Mouse (Mus musculus) brain, adult 2 months (tissue): ENCODE measurements around the gene Zmpste24.

Experiments used
- DNase-seq: peaks from one replicate; pipeline ENCODE4 v3.0.0; 2011; ENCODE audit warnings: low read depth, low spot score

Zmpste24 gene

DNA sequence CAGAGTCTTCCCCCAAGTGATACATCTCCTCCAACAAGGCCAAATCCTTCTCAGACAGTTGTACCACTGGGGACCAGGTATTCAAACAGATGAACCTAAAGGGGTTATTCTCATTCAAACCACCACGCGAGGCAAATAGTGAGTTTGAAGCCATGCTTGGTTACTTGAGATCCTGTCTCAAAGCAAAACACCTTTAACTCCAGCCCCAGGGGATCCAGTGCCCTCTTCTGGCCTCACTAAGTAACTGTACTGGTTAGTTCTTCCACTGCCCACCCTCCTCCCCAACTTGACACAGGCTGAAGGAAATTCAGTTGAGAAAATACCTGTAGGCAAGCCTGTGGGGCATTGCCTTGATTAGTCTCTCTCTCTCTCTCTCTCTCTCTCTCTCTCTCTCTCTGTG is 65.0 kb downstream of the Zmpste24 start:
- DNase-seq, result peak; percentile 58

- no peak for DNase-seq
These were observed 66.6 kb downstream of the Zmpste24 start for GRCm38 (mm10) chr4:121031440-121031839.

DNA sequence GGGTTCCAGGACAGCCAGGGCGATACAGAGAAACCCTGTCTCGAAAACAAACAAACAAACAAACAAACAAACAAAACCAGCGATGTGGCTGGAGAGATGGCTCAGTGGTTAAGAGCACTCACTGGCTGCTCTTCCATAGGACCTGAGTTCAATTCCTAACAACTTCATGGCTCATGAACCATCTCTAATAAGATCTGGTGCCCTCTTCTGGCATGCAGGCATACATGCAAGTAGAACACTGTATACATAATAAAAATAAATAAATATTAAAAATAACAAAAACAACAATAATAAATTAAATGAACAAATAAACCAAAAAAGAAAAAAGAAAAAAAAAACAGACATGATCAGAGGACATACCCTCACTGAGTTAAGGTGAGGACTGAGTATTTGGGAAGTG is 68.4 kb downstream of the Zmpste24 start:
- DNase-seq, result no peak

DNA sequence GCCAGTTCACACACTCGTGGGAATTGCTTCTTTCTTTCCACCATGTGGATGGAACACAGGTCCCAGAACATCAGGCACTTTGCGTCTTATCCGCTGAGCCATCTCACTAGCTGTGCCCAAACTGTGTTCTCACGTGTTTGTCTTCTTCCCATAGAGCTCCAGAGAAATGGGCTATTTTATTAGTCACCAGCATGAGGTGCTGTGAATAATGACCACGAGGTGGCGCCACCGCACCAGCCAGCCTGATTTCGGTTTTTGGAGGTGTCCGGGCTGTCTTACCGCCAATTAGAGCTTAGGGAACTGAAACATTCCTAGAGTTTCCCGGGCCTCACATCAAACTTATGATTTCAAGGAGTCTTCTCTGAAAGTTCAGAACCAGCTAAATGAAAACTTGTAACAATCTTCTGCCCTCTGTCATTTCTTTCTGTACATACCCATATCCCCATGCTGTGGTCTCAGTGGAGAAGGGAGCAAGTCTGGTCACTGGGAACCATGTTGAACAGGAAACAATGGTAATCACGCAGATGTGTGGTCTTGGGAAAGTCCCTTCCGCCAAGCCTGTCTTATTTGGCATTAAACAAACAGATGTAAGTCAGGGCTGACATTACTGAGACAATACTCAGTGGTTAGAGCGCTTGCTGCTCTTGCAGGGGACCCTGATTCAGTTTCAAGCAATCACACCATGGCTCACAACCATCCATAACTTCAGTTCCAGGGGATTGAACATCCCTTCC is 69.2 kb downstream of the Zmpste24 start:
- peak; percentile 66 for DNase-seq

DNA sequence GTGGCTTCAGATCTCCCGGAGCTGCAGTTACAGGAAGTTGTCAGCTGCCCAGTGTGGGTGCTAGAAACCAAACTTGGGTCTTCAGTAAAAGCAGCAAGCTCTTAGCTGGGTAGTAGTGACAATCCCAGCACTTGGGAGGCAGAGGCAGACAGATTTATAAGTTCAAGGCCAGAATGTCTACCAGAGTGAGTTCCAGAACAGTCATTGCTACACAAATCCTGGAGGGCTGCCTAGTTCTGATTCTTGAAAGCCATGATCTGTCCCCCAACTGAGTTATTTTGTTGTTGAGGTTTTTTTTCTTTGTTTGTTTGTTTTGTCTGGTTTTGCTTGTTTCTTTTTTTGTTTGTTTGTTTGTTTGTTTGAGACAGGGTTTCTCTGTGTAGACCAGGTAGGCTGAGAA is 69.9 kb downstream of the Zmpste24 start:
- no peak for DNase-seq

GRCm38 (mm10) chr4:121025681-121026080 is 72.4 kb downstream of the Zmpste24 start:
- no peak for DNase-seq

DNA sequence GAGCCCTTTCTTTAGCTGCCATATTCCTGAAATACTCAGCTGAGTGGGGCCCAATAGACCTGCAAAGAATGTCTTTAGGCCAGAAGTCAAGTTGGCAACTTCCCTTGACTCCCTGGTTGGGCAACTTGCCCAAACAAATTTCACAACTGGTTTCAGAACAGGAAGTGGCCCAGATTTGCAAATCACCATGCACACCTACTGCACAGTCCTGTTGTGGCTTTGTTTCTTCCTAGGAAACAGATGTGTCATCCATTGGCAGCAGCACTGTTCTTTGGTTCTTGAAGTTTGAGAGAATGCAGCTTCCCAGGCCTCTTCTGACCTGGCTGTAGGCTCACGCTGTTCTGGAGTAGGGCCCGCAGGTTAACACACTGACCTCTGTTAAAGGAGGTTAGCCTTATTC is 74.1 kb downstream of the Zmpste24 start:
- DNase-seq, result peak; percentile 52

- no peak for DNase-seq
These were observed 74.6 kb downstream of the Zmpste24 start for GRCm38 (mm10) chr4:121023464-121023863.

GRCm38 (mm10) chr4:121021911-121022310 is 76.1 kb downstream of the Zmpste24 start:
- DNase-seq, result no peak

DNA sequence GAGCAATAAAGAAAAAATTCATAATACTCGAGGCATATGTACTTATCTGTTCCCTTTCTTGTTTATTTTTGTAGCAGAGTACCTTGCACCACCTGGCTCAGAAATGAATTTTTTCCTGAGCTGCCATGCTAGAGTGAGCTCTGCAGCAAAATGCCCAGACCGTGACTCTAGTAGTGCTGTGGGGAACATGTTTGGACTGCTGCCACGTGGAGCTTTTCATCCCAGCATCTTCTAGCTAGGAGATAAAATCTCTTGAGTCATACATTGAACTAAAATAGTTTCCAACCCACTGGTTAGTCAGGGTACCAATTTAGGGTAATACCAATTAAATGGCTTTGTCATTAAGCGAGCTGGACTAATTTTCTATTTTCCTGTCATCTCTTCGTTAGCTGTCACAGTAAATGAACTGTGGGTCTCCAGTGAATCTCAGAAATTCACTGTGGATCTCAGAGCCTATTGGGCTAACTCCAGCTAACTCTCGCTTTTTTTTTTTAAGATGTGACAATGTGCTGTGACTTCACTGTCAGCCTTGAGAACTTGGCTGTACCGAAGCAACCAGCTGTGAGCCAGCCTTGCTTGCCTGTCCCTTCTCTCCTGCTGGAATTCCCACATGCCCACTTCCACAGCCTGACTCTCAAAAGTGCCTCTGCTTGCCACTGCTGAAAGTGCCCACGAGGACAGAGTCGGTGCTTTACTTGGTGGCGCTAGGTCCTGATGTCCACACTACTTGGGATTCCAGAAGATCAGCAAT is 77.8 kb downstream of the Zmpste24 start:
- DNase-seq, result peak; percentile 89

DNA sequence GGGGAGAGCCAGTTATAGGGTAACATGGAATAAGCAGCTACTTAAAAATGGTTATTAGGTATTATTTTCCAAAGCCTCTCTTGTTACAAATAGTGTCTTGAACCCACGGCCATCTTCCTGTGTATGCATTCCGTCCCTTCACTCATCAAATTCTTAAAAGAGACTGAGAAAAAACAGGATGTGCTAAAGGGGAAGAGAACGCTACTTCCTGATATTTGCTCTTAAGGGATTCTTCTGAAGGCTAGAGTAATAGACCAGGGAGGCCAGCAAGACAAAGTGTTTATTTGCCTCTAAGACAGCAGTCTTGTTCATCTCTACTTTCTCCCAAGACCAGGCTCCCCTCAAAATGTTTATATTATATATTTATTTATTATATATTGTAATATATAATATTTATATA is 79.8 kb downstream of the Zmpste24 start:
- no peak for DNase-seq

GRCm38 (mm10) chr4:121016928-121017657 is 80.9 kb downstream of the Zmpste24 start, which contains the start of gene Smap2:
Smap2 (minus strand) TSS chr4:121017247.
- peak; percentile 98 for DNase-seq

DNA sequence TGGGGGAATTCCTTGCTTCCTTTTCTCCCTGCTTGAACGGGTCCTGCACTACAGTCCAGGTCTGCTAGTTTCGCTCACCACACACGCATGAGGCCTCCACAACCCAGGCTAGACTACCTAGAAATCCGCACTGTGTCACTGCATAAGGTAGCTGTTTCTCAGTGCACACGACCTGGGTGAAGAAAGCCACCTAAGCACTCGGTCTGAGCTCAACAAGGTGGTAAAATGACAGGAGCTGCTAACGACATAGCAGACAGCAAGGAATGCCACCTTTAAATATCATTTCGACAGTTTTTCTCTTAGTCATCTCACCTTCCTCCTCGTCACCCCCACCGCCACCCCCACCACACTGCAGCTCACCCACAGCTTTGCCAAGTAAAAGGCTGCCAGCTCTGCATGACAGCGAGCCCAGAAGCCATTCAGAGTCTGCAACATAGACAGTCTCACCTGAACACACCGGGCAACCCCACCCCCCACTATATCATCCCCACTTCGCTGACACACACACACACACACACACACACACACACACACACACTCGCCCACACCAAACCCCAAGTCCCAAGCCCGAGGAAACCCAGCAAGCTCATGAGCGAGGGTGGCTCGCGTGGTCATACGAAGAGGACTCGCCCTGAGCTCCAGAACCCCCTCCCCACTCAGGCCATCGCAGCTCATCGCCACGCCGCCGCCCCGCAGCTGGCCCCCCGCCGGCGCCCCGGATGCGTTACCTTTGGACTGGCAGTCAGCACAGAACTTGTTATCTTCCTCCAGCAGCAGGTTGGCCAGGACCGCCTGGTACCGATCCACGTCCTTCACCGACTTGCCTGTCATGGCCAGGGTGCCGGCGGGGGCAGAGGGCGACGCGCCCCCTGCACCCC is 81.8 kb downstream of the Zmpste24 start:
- peak; percentile 89 for DNase-seq

- DNase-seq, result no peak
These were observed 82.8 kb downstream of the Zmpste24 start for GRCm38 (mm10) chr4:121015268-121015659.

DNA sequence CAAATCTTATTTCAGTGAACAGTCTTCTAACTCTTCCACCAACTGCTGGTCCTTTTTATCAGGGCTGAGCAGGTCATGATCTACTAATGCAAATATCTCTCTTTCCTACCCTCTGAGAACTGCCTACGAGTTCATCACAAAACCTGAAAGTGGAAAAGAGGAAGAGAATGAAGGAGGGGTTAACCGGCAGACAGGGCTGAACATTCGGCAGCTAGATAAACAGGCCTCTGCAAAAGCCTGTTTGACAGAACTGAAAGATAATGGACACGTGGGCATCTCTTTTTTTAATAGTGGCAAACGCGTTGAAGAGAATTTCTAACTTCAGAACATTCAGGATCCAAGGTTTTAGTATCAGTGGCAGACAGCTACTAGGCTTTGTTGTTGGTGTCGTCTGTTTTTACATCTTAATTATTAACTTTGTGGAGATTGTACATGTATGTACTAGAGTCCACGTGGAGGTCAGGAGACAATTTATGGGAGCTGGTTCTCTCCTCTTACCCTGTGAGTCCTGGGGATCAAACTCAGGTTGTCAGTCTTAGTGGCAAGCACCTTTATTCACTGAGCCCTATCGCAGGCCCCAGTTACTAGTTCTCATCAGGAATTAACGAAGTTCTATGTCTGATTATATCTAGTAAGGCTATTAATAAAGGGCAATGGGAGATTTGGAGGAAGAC is 83.3 kb downstream of the Zmpste24 start:
- DNase-seq, result no peak

DNA sequence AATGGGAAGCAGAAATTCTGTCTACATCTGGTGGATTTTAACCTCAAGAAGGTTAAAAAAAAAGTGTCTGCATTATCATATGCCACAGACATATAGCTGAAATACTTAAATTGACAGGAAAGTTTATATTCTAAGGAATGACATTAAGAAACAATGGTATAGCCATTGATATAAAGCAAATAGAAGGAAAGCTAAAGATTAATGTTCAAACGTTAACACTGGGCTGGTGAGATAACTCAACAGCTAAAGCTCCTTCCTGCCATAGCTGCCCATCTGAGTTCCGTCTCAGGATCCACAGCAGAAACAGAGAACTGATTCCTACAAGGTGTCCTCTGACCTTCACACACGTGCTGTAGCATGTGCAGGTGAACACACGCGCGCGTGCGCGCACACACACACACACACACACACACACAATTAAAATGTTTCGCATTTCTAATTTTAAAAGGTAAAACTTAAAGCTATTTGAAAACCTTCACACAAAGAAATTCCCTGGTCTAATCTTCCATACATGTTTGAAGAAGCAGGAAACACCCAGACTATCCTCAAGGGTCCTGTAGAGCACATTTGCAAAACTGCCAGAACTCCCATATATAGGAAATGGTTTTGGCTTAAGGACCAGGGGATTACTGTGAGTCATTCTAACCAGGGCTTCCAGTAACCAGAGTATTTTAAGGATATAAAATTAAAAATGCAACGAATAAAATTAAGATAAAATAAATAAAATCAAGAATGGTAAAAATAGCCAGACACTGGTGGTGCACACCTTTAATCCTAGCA is 87.1 kb downstream of the Zmpste24 start:
- DNase-seq, result no peak
